Mouse (Mus musculus): ENCODE measurements at regions not wholly inside any gene's neighbourhood (a gene's known extent, or its start where the extent isn't known, plus 50 kb on each side); places are given as distances from the start of the nearest gene placed in this dataset.
"Not testable (repeated sequence)": the region's sequence is repeated elsewhere in the genome, so short reads cannot be mapped to it uniquely, and the experiment has no call there.

- ATAC-seq: no peak
These were observed 170.6 kb downstream of the Eipr1 start for GRCm38 (mm10) chr12:28922236-28922635.

DNA sequence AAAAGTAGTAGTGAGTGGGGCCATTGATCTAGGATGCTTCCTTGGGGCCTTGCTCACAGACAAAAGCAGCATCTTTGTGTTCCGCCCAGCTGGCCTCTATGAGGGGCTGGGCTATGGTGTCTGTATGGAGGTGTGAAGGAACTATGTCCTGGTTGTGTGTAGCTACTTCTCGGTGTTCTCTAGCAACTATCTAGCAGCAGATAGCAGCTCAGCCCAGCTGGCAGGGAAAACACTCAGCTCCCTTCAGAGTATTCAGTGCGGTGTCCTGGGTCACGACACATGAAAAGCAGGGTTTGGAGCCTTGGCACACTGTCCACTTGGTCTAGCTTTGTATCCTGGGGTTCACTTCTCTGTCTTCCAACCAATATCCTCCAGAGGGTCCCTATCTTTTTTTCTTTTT is 173.6 kb downstream of the Eipr1 start:
- ATAC-seq: no peak

GRCm38 (mm10) chr12:28939936-28940335 is 188.3 kb downstream of the Eipr1 start:
- ATAC-seq: no peak

DNA sequence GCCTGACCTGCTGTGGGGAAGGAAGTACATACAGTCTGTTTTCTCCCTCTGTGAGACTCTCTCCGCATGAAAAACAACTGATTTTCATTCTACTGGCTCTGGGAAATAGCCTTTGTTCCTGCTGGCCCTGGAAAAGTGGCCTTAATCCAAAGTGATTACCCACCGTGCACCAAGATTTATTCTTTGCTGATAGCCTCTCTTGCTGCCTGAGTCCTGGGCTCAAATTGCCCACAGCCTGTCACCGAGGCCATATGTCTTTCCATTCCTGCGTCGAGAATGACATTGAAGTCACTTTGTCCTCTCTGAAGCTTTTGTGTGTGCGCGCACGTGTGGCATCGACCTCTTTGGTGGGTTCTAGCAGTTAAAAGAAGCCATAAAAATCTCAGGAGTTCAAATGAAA is 197.3 kb downstream of the Eipr1 start:
- no peak for ATAC-seq

- no peak for ATAC-seq
These were observed 197.7 kb downstream of the Eipr1 start for GRCm38 (mm10) chr12:28949307-28949706.

DNA sequence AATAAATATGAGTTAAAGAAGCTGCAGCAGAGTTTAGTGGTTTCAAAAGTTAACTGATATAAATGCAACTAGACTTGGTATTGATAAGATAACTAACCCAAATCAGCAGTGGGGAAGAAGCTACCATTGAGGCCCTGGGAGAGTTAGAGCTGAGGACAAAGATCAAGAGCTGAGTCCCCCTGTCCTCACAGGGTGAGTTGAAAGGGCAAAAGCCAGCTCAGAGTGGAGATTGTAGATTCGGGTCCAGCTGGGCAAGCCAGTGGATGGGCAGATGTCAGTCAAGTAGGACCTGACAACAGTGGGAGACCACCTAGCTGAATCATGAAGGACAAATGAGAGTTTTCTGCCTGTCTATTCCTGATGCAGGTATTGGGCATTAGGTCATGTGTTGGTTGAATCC is 205.6 kb downstream of the Eipr1 start:
- no peak for ATAC-seq

- no peak for ATAC-seq
These were observed 207.1 kb downstream of the Eipr1 start for GRCm38 (mm10) chr12:28958661-28959060.

DNA sequence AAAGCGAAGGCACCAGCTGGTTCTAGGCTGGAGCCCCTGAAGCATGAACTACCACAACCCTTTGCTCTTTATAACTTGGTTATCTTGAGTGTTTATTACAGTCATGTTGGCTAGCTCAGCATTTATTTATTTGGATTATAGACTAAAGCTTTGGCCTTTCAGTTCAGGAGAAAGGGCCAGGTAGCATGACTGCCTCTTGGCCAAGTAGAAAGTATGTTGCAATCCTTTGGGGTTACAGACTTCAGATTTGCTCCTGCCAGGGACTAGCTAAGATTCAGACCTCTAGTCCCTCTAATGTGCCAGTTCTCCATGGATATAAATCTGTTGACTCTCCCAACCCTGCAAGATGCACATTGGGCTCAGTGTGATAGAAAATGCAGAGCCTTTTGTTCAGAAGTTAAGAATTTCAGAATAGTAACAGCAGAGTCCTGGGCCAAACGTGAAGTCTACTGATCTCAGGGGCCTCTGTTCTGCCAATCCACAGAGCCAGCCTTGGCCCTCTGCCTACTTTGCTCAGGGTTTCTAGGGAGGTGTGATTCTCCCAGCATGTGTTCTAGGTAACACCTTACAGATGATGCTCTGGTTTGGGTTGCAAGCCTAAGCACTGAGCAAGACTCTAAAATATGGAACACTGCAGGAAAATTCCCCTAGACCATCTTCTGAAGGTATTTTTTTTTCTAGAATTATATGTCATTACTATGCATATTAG is 218.2 kb downstream of the Eipr1 start:
- no peak for ATAC-seq

DNA sequence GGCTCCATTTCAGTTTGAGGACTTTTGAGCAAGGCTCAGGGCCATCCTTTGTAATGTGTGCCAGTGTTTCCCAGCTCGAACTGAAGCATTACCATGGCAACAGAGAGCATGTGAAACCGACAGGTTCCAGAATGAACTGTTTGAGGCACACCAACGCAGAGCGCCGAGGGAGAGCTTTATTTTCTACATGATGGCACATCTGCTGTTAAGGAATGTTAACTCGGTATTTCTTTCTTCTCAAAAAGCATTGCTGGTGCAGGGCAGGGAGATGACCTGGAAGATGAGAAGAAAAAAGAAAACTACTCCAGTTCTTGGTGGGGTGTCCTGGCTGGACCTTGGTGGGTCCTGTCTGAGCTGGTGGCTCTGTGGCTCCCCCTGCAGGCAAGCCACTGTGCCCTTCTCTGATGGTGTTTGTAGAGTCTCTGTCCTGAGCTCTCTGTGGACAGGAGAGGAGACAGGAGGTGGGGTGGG is 223.0 kb downstream of the Eipr1 start:
- no peak for ATAC-seq

DNA sequence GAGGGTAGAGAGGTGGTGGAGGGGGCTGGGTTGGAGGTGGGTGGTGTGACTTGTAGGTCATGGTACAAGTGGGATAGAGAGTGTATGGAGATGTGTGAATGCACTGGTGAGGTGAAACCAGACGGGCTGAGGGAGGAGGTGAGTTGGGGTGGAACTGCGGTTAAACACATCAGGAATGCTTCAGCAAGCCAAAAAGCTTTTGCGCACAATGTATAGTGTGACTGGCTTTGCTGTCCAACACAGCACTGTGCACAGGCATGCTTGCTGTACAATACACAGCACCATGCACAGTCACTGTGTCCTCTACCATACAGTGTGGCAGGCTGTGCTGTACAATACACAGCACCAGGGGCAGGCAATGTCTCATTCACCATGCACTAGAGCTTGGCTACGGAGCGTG is 223.6 kb downstream of the Eipr1 start:
- ATAC-seq: no peak

- no peak for ATAC-seq
These were observed 228.1 kb downstream of the Eipr1 start for GRCm38 (mm10) chr12:28979679-28980078.

GRCm38 (mm10) chr12:28986214-28986613 is 234.6 kb downstream of the Eipr1 start:
- no peak for ATAC-seq

GRCm38 (mm10) chr12:28997474-28998192 is 246.0 kb downstream of the Eipr1 start:
- no peak for ATAC-seq

DNA sequence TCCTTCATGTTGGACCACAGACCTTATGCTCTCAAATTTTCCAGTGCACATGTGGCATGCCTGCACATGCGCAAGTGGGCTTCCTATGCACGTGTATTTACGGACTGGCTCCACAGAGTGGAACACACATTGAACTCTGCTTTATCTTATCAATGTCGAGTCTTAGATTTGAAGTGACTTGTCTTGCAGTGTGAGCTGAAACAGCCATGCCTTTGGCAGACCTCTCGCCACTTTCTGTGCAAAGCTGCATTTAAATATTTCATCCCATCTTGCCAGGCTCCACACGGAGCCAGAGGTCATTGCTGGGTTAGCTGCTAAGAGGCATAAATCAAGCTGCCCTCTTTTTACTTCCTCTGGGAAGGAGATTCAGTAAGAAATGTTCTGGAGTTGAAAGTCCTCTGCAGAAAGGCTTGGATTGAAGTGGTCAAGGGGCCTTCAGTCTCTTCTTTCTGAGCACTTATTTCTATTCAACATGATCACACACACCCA is 248.4 kb downstream of the Eipr1 start:
- no peak for ATAC-seq

DNA sequence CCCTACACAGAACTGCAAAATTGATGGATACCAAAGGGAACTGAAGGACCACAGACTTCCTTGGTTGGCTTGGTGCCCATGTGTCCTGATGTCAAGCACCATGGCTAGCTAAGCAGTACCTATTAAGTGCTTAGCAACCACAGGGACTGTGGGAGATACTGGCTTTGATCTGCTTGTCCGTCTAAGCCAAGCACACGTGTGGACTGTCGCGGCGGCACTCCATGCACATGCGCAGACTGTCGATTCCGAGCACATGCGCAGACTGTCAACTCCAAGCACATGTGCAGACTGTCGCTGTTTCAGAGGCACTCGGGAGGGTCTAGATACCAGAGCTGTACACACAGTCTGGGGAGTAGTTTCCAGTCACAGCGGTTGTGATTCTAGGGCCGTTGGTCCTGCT is 252.9 kb downstream of the Eipr1 start:
- no peak for ATAC-seq

DNA sequence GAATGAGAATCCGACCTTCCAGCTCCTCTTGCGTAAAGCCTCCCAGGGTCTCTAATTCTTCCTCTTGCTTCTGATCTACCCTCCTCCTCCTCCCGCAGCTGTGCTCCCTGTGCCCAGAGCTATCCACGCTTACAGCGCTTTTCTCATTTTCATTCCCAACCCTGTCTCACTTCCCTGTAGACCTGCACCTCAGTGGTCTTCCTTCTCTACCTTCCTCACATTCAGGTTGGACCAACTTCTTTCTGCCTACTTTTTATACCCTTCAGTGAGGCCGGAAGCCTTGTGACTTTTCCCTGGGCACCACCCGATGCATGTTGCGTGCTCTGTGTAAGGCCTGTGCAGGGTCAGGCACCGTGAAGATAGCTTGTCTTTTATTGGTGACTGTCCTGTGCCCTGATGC is 263.0 kb downstream of the Eipr1 start:
- ATAC-seq: no peak

DNA sequence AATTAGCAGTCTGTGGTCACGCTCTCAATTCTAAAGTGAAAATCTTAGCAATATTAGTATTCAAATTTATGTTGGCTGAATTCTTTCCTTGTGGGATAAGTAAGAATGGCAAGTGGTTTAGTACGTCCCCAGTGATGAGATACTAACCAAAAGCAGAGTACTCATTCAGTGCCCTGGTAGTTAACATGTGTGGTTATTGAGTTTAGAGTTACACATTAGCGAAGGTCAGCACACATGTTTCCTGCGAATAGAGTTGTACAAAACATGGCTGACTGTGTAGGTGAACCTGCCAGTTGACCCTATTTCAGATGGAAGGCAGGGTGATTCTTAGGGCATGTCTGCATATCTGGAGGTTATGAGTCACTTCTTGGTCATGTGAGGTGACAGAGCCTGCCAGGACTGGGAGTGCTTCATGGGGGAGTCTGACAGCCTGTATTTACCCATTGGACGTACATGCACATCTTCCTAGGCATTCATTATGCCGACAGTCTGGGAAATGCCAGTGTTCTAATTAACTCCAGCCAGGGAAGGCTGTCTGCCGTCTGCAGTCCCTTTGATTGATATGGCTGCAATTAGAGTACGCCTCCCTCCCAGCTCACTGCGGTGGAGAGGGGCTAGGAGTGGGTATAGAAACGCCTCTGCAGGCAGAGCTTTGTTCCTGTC is 263.7 kb downstream of the Eipr1 start:
- no peak for ATAC-seq

- no peak for ATAC-seq
These were observed 269.5 kb downstream of the Eipr1 start for GRCm38 (mm10) chr12:29021152-29021551.

- no peak for ATAC-seq
These were observed 276.6 kb downstream of the Eipr1 start for GRCm38 (mm10) chr12:29028171-29028570.

- no peak for ATAC-seq
These were observed 277.9 kb downstream of the Eipr1 start for GRCm38 (mm10) chr12:29029461-29029860.

DNA sequence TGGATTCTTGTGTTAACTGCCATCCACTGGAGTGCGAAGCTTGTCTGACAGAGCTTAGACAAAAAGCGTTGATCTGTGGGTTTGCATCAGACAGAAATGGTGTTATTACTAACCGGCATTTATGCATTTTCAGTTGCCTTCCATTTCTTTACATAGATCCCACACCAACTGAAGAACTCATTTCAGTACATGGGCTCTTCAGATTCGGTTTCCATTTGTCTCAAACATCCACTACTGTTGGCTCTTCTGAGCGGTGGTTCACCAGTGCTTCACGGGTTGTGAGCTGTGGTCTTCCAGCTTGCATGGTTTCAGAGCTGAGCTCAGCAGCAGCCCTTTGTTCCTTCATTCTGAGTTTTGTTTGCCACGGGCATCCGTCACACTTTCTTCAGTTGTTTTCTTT is 294.4 kb downstream of the Eipr1 start:
- ATAC-seq: no peak

DNA sequence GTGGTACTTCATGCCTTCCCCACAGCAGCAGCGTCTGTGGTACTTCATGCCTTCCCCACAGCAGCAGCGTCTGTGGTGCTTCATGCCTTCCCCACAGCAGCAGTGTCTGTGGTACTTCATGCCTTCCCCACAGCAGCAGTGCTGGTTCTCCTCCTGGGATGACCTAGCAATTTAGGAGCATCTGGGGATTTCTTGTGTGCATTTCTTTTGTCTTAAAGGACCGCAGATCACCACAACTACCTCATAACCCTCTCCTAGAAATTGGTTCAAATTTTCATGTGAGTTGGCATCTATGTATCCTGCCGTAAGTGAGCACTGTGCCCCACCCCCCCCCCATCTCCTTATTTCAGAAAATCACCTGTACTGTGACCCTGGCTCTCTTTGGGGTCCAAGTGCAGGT is 297.0 kb downstream of the Eipr1 start:
- ATAC-seq: not testable (repeated sequence)

DNA sequence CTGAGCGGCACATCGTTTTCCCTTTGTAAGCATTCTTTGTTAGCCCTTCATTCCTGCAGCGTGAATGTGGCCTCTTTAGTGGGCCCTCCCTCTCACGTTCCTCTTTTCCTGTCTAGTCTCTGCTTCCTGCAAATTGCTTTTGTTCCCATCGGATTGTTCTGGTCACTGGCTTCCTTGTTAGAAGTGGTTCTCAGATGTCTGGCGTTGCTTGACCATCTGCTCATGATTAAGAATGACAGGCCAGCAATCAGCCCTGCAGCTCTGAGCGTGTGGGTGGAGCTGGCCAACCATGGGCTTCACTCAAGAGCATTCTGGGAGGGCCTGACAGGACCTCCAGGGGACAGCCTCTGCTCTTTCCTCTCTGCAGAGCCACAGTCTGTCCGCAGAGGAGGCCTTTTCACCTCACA is 297.5 kb downstream of the Eipr1 start:
- ATAC-seq: no peak

- ATAC-seq: no peak
These were observed 298.2 kb downstream of the Eipr1 start for GRCm38 (mm10) chr12:29049801-29050200.

Data from CD4-positive, CD25-positive, alpha-beta regulatory T cell, adult 4 months (primary cell).